Comparison of ENCODE assay signal across 26 mouse cellular contexts in the genomic region with DNA sequence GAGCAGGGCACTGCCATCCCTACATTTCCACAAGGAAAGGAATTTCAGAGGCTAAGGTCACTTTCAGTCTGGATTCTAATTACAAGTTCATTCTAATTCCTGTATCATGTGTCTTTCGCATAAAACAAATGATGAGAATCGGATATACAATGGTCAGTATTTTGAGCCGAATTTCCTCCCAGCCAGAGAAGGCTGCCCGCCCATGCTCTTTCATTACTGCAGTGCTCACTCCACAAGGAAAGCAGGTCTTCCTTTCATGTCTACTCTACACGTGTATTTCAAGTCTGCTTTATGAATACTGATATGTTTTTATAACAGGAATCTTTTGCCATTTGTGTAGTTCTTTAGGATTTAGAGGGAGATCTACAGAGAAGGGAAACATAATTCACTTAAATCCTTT. TPM values are rescaled to one million over a fixed set of nuclear protein-coding genes. Genes with fewer than 3 reads are reported as not detected.
"Had no signal": no experiment of that assay in that cellular context is flagged by ENCODE, and none has a peak within 500 bp of the region (broad histone marks: within the 10 kb centered on the region; RNA-seq: fewer than 3 reads in every experiment).

No protein-coding gene starts in this region.

- ATAC-seq: hindbrain, embryonic 16.5 days; inflammation-experienced regulatory T-cells, adult 6 months; intestine, embryonic 15.5 days; intestine, postnatal 0 days had no signal

- DNase-seq: gastrocnemius, adult 2 months; gastrocnemius, postnatal 10 days; gastrocnemius, postnatal 25 days; heart, adult 2 months; heart, postnatal 14 days; heart, postnatal 4 days; kidney, adult 18-20 months; kidney, adult 8-10 months; kidney, postnatal 25 days; kidney, postnatal 4 days; liver had no signal

- H3K4me3 ChIP-seq: gastrocnemius, adult 2 months; heart, adult 2 months; heart, embryonic 13.5 days; heart, embryonic 15.5 days; hindbrain, embryonic 10.5 days; hindbrain, embryonic 12.5 days; intestine, embryonic 15.5 days; layer of hippocampus, adult 2 months; left cerebral cortex, adult 2 months; limb, embryonic 10.5 days; limb, embryonic 12.5 days had no signal

- H3K27ac ChIP-seq: gastrocnemius, adult 2 months; heart, adult 2 months; heart, embryonic 13.5 days; heart, embryonic 15.5 days; hindbrain, embryonic 10.5 days; hindbrain, embryonic 12.5 days; hindbrain, embryonic 14.5 days; intestine, embryonic 15.5 days; layer of hippocampus, adult 2 months; left cerebral cortex, adult 2 months; limb, embryonic 10.5 days; limb, embryonic 12.5 days had no signal

- H3K27me3 ChIP-seq: hindbrain, embryonic 12.5 days; intestine, embryonic 15.5 days had no signal

- H3K9me3 ChIP-seq: heart, embryonic 13.5 days; heart, embryonic 15.5 days; hindbrain, embryonic 10.5 days; hindbrain, embryonic 12.5 days; intestine, embryonic 15.5 days; limb, embryonic 10.5 days; limb, embryonic 12.5 days had no signal

- H3K36me3 ChIP-seq: heart, embryonic 13.5 days; heart, embryonic 15.5 days; hindbrain, embryonic 10.5 days; hindbrain, embryonic 12.5 days; intestine, embryonic 15.5 days; limb, embryonic 10.5 days; limb, embryonic 12.5 days had no signal

- H3K9ac ChIP-seq: heart, embryonic 13.5 days; heart, embryonic 15.5 days; hindbrain, embryonic 12.5 days; hindbrain, embryonic 14.5 days; intestine, embryonic 15.5 days; limb, embryonic 12.5 days had no signal

- H3K4me1 ChIP-seq: heart, embryonic 13.5 days; heart, embryonic 15.5 days; hindbrain, embryonic 12.5 days; intestine, embryonic 15.5 days; limb, embryonic 10.5 days; limb, embryonic 12.5 days had no signal

- H3K4me2 ChIP-seq: heart, embryonic 11.5 days; heart, embryonic 13.5 days; heart, embryonic 15.5 days; hindbrain, embryonic 12.5 days; hindbrain, embryonic 14.5 days; intestine, embryonic 15.5 days; limb, embryonic 12.5 days; liver, embryonic 11.5 days had no signal

RNA-seq across cellular contexts. Expression of a gene that starts 10.8 kb away (rescaled TPM):
- polyA plus RNA-seq: inflammation-experienced regulatory T-cells, adult 6 months; limb, embryonic 10.5 days had no signal
